In genomic region chr8:70546412-70546811, GRCm38 (mm10) we compare ENCODE assay signal across 14 mouse cellular contexts.
"Had no signal": no experiment of that assay in that cellular context is flagged by ENCODE, and none has a peak within 500 bp of the region (broad histone marks: within the 10 kb centered on the region; RNA-seq: fewer than 3 reads in every experiment).

No protein-coding gene starts in this region.

- H3K27me3 ChIP-seq: limb, embryonic 15.5 days; liver, embryonic 15.5 days; lung, embryonic 15.5 days; midbrain, embryonic 15.5 days; neural tube, embryonic 13.5 days; stomach, embryonic 15.5 days had no signal

- H3K4me2 ChIP-seq: limb, embryonic 15.5 days; liver, embryonic 15.5 days; lung, embryonic 15.5 days; midbrain, embryonic 11.5 days; midbrain, embryonic 15.5 days; neural tube, embryonic 13.5 days; stomach, embryonic 15.5 days had no signal

- H3K27ac ChIP-seq: kidney, postnatal 0 days; limb, embryonic 15.5 days; liver, embryonic 15.5 days; lung, embryonic 15.5 days; midbrain, embryonic 15.5 days; neural tube, embryonic 13.5 days; stomach, embryonic 15.5 days had no signal

- DNase-seq: kidney, adult 9 months; kidney, postnatal 36 days; layer of hippocampus, adult 9-11 months; layer of hippocampus, postnatal 36 days; right cerebral cortex, postnatal 14 days; thymus, postnatal 4 days had no signal

- H3K9ac ChIP-seq: limb, embryonic 15.5 days; liver, embryonic 15.5 days; lung, embryonic 15.5 days; midbrain, embryonic 15.5 days; neural tube, embryonic 13.5 days; stomach, embryonic 15.5 days had no signal

- ATAC-seq: midbrain, embryonic 15.5 days had no signal

- H3K36me3 ChIP-seq: limb, embryonic 15.5 days; lung, embryonic 15.5 days; midbrain, embryonic 15.5 days; neural tube, embryonic 13.5 days; stomach, embryonic 15.5 days had no signal

- H3K4me3 ChIP-seq: limb, embryonic 15.5 days; liver, embryonic 15.5 days; lung, embryonic 15.5 days; midbrain, embryonic 15.5 days; neural tube, embryonic 13.5 days; stomach, embryonic 15.5 days had no signal

- H3K9me3 ChIP-seq: limb, embryonic 15.5 days; liver, embryonic 15.5 days; lung, embryonic 15.5 days; midbrain, embryonic 15.5 days; neural tube, embryonic 13.5 days; stomach, embryonic 15.5 days had no signal
